Mouse (Mus musculus) heart, embryonic 16.5 days (tissue): ENCODE measurements at regions not wholly inside any gene's neighbourhood (a gene's known extent, or its start where the extent isn't known, plus 50 kb on each side); places are given as distances from the start of the nearest gene placed in this dataset.
A peak's percentile ranks its signal among the peaks of the same experiment; 100 is the strongest.

ENCODE experiments used
- ATAC-seq: fragments of 200-750 bp; cut with Nextera tagmentation; replicated peaks from 2 replicates; pipeline ENCODE4 v1.8.0; 2017; ENCODE audit warnings: moderate number of reproducible peaks; ENCODE audit not compliant: insufficient read depth, low FRiP score; ENCODE audit errors: extremely low read depth
- H3K27ac ChIP-seq: fragments of 300-500 bp; sonication (generic); 2 replicates; pipeline ENCODE4 v1.5.1; 2014; ENCODE audit warnings: mild to moderate bottlenecking, low read length, control low read depth, moderate library complexity
- H3K27me3 ChIP-seq: fragments of 300-500 bp; sonication (generic); 2 replicates; pipeline ENCODE4 v1.6.1; 2014; ENCODE audit warnings: low read length, mixed read lengths; ENCODE audit not compliant: control insufficient read depth, insufficient read depth
- H3K36me3 ChIP-seq: fragments of 300-500 bp; sonication (generic); 2 replicates; pipeline ENCODE4 v1.6.1; 2014; ENCODE audit not compliant: control insufficient read depth, insufficient read depth
- H3K4me1 ChIP-seq: fragments of 300-500 bp; sonication (generic); 2 replicates; pipeline ENCODE4 v1.6.1; 2014; ENCODE audit warnings: low read length, mixed read lengths; ENCODE audit not compliant: control insufficient read depth, insufficient read depth
- H3K4me2 ChIP-seq: fragments of 300-500 bp; sonication (generic); 2 replicates; pipeline ENCODE4 v1.6.1; 2014; ENCODE audit warnings: low read depth, mild to moderate bottlenecking, control low read depth, low read length
- H3K4me3 ChIP-seq: fragments of 300-500 bp; sonication (generic); 2 replicates; pipeline ENCODE4 v1.5.1; 2014; ENCODE audit warnings: mild to moderate bottlenecking, control low read depth, low read length
- H3K9ac ChIP-seq: fragments of 300-500 bp; sonication (generic); 2 replicates; pipeline ENCODE4 v1.6.1; 2014; ENCODE audit warnings: low read length, control low read depth
- H3K9me3 ChIP-seq: fragments of 300-500 bp; sonication (generic); replicated peaks from 2 replicates; pipeline ENCODE4 v1.6.1; 2016; ENCODE audit warnings: low read length; ENCODE audit not compliant: control insufficient read depth
- WGBS: fragments of 180-500 bp; shearing (Covaris S2); extraction: QIAGEN DNeasy Blood & Tissue Kit; methylation state at CpG from one replicate; pipeline ENCODE4 v1.1.7; 2014; 5-methylcytosine and 5-hydroxymethylcytosine counted together

DNA sequence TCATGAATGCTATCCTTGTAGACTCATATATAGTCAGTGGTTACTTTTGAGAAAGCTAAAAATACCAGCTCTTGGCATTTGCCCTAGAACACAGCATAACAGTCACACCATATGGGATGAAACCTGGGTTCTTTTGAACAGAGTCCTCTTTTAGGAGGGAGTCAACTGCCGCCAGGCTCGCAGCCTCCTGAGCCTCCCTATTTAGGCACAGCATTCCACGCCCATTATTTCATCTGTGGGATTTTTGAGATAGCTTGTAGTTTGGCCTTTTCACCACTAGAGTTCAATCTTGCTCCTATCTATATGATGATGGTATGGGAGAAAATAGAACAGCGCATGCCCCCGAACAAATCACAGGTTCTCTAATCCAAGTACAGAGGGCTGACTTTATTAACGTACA lies 100.4 kb downstream of the Kbtbd8 start:
- H3K4me1 ChIP-seq = no peaks in the 10 kb centered on the region
- H3K27ac ChIP-seq = no peak overlapping the region
- WGBS = 41% methylated on average over 6 of the region's 6 CpGs
- no peak overlapping the region for H3K4me3 ChIP-seq
- H3K27me3 ChIP-seq = peaks cover 4% of the 10 kb centered on the region; the same call in 1 of the 2 replicates
- H3K36me3 ChIP-seq = no peaks in the 10 kb centered on the region
- no peak overlapping the region for H3K4me2 ChIP-seq
- no peak overlapping the region for H3K9ac ChIP-seq
- no peak for ATAC-seq
- no peaks in the 10 kb centered on the region for H3K9me3 ChIP-seq

DNA sequence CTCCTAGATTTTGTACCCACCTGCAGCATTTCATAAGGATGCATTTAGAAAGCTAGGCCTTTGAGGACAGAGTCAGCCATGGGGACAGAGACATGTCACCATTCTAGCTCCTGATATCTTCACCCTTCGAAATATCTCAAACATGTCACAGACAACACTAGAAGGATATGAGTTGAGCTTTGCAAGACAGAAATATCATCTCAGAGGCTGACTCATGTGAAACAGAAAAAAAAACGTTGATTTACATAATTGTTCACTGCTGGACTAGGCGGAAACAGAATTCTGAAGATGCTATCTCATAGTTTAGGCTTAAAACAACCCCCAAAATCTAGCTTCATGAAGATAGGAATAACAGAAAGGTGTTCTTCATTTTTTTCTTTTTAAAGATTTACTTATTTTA lies 101.8 kb downstream of the Kbtbd8 start:
- Histone ChIP-seq H3K4me3 (no peak overlapping the region), H3K27me3 (peaks cover 4% of the 10 kb centered on the region; the same call in 1 of the 2 replicates), H3K9me3 (no peaks in the 10 kb centered on the region), H3K9ac (no peak overlapping the region), H3K36me3 (no peaks in the 10 kb centered on the region), H3K4me2 (no peak overlapping the region), H3K4me1 (no peaks in the 10 kb centered on the region), H3K27ac (no peak overlapping the region)
- no peak for ATAC-seq
- 51% methylated on average over 3 of the region's 3 CpGs for WGBS

DNA sequence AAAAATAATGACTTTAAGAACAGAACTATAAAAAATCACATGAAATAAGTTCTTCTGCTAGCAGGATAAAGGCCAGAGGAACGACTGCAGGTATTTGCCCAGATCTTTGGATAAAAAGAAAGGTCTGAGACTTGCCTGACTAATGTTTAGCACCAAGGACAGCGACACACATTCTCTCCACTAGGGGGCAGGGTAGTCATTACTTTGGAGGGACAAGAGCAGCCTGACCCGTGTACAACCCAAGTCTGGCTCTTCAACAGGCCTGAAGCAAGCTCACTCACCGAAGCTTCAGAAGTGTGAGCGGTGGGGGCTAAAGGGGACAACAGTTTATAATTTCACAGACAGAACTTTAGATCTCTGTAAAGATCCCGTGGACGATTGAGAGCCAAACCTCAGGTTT lies 98.4 kb upstream of the Gm10234 start:
- Histone ChIP-seq H3K9ac (no peak overlapping the region), H3K36me3 (no peaks in the 10 kb centered on the region), H3K4me3 (no peak overlapping the region), H3K4me1 (no peaks in the 10 kb centered on the region), H3K9me3 (no peaks in the 10 kb centered on the region), H3K27ac (no peak overlapping the region), H3K4me2 (no peak overlapping the region), H3K27me3 (no peaks in the 10 kb centered on the region)
- ATAC-seq = no peak; the same call in 1 of the 2 replicates
- WGBS = 21% methylated on average over 7 of the region's 7 CpGs

DNA sequence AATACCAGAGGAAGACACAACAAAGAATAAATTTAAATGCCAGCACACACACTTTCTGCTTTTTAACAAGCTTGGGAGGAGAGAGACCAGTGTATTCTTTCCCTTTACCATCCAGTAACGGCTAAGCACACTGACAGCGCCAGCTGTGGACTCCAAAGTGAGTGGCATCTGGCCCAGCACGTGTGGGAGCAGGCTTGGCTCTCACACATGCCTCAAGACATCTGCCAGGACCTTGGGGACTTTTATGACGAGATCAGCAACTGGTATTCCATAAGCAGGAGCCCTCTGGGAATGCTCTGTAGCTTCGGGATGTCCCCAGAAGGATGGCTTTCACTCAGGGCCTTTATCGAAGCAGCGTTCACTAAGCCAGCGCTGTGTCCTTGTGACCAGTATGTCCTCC lies 92.0 kb upstream of the Gm10234 start:
- H3K27me3 ChIP-seq = no peaks in the 10 kb centered on the region
- H3K4me3 ChIP-seq = no peak overlapping the region
- H3K4me1 ChIP-seq = no peaks in the 10 kb centered on the region
- no peak for ATAC-seq
- H3K4me2 ChIP-seq = no peak overlapping the region
- H3K9ac ChIP-seq = no peak overlapping the region
- H3K27ac ChIP-seq = no peak overlapping the region
- no peaks in the 10 kb centered on the region for H3K36me3 ChIP-seq
- H3K9me3 ChIP-seq = no peaks in the 10 kb centered on the region
- WGBS = 74% methylated on average over 8 of the region's 8 CpGs

DNA sequence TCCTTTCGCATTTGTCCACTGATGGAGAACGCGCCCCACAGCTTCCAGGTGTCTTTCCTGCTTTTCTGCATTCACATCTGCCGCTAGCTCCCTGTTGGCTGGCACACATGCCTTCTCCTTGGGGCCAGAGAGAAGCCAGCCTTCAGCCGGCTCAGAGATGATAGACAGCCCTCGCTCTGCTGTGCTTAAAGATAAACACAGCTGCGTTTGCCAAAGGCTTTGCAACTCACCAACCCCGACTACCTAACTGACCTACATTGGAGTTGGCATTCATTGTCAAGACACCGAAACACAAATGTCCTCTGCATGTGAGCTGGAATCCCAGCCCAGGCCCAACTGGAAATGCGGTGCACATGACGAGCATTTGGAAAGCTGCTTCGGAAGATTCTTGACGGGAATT lies 87.2 kb upstream of the Gm10234 start:
- WGBS = 58% methylated on average over 13 of the region's 13 CpGs
- H3K36me3 ChIP-seq = no peaks in the 10 kb centered on the region
- H3K27ac ChIP-seq = no peak overlapping the region
- no peaks in the 10 kb centered on the region for H3K4me1 ChIP-seq
- H3K4me2 ChIP-seq = no peak overlapping the region
- no peak overlapping the region for H3K4me3 ChIP-seq
- H3K9me3 ChIP-seq = no peaks in the 10 kb centered on the region
- no peak for ATAC-seq
- no peak overlapping the region for H3K9ac ChIP-seq
- H3K27me3 ChIP-seq = no peaks in the 10 kb centered on the region

DNA sequence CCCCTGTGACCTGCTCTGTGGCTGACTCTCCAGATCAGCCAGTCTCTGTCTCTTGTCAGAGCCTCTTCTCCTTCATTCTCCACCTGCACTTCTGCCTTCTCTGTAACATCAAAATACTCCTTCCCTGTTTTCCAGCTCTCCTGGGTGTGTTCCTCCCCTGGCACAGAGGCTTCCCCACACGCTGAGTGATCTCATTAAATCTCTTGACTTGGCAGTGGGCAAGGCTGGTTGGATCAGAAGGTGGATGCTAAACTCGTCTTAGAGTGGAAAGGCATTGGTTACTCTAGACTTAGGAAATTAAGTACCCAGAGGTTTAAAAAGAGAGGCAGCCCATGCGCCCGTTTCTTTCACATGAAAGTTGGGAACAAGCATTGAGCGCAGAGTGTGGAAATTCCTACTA lies 78.3 kb upstream of the Gm10234 start:
- H3K9ac ChIP-seq = no peak overlapping the region
- no peaks in the 10 kb centered on the region for H3K4me1 ChIP-seq
- no peaks in the 10 kb centered on the region for H3K27me3 ChIP-seq
- H3K4me2 ChIP-seq = no peak overlapping the region
- H3K9me3 ChIP-seq = no peaks in the 10 kb centered on the region
- no peak overlapping the region for H3K27ac ChIP-seq
- H3K4me3 ChIP-seq = no peak overlapping the region
- no peaks in the 10 kb centered on the region for H3K36me3 ChIP-seq
- no peak for ATAC-seq
- WGBS = 76% methylated on average over 5 of the region's 5 CpGs

DNA sequence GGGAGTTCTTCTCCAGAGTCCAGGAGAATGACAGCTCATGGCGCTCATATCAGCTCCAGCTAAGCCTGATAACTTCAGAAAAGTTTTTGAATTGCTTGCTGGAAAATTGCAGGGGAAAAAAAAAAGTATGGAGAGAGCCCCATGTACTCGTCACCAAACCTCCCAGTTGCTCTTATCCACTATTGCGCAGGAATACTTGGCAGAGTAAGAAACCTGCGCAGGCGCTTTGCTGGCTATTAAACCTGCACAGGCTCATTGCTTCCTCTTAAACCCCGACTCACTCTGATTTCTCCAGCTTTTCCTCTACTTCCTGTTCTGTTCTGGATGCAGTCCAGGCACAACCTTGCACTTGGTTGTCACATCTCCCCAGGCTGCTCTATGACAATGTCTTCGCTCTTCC lies 77.0 kb upstream of the Gm10234 start:
- Histone ChIP-seq H3K4me3 (no peak overlapping the region), H3K27ac (no peak overlapping the region), H3K27me3 (no peaks in the 10 kb centered on the region), H3K4me1 (no peaks in the 10 kb centered on the region), H3K4me2 (no peak overlapping the region), H3K9ac (no peak overlapping the region), H3K9me3 (0 out of 2 replicates have a peak, but pooled peaks cover 4% of the 10 kb centered on the region), H3K36me3 (no peaks in the 10 kb centered on the region)
- WGBS = 67% methylated on average over 7 of the region's 7 CpGs
- ATAC-seq = peak; percentile 60

DNA sequence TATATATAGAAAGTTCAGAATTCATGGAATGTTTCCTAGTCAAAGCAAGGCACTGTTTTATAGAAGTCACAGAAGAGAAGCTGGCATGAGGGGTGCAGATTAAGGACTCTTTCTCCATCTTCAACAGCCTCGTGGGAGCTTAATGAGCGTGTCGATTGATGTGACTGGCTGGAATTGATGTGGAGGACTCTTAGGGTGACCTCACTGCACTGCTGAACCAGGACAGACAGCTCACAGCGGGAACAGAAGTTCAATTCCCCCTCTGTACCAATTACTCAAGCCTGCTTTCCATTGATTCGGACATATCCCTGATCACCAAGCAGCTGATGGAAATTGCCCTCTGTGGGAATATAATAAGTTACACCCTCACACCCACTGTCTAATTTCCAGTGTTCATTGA lies 65.6 kb upstream of the Gm10234 start:
- H3K4me2 ChIP-seq = no peak overlapping the region
- H3K9ac ChIP-seq = no peak overlapping the region
- no peak overlapping the region for H3K27ac ChIP-seq
- no peaks in the 10 kb centered on the region for H3K27me3 ChIP-seq
- H3K9me3 ChIP-seq = no peaks in the 10 kb centered on the region
- no peaks in the 10 kb centered on the region for H3K36me3 ChIP-seq
- ATAC-seq = no peak
- H3K4me1 ChIP-seq = no peaks in the 10 kb centered on the region
- WGBS = 59% methylated on average over 5 of the region's 5 CpGs
- no peak overlapping the region for H3K4me3 ChIP-seq

DNA sequence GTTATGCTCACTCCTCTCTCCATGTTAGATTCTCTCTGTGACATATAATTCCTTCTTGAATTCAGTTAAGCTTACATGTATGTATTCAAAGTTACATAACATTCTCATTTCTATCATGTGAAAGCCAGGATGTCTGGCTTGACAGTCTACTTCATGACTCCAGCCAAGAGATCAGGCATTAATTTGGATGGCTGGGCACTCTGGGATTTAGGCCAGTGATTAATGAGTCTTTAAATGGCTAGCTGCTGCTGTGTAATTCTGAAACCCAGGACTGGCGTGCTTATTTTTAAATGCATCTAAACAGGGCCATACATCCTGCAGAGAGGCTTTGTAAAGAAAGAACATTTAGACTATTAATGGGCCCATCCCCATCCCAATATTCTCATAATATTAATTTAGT lies 60.9 kb upstream of the Gm10234 start:
- WGBS = 70% methylated on average over 1 of the region's 1 CpGs
- no peaks in the 10 kb centered on the region for H3K27me3 ChIP-seq
- H3K27ac ChIP-seq = no peak overlapping the region
- no peak overlapping the region for H3K9ac ChIP-seq
- no peaks in the 10 kb centered on the region for H3K4me1 ChIP-seq
- ATAC-seq = no peak
- no peak overlapping the region for H3K4me3 ChIP-seq
- no peaks in the 10 kb centered on the region for H3K9me3 ChIP-seq
- no peak overlapping the region for H3K4me2 ChIP-seq
- H3K36me3 ChIP-seq = no peaks in the 10 kb centered on the region
